Mouse (Mus musculus) gastrocnemius, postnatal 25 days (tissue): Measurements from ENCODE around the gene Bsx. TPM values are rescaled to one million over a fixed set of nuclear protein-coding genes. Genes with fewer than 3 reads are reported as not detected.

ENCODE experiments used
- DNase-seq: peaks from one replicate; pipeline ENCODE4 v3.0.0; 2022
- total RNA-seq, 2 experiments: library from RNA; stranded (reverse); gene quantifications; 1 replicate in 1 of 2; 2 replicates in 1 of 2; pipeline ENCODE4 v1.2.3; 2021

Bsx gene
- total RNA-seq, 2 experiments from 2014 or later, result not detected

DNA sequence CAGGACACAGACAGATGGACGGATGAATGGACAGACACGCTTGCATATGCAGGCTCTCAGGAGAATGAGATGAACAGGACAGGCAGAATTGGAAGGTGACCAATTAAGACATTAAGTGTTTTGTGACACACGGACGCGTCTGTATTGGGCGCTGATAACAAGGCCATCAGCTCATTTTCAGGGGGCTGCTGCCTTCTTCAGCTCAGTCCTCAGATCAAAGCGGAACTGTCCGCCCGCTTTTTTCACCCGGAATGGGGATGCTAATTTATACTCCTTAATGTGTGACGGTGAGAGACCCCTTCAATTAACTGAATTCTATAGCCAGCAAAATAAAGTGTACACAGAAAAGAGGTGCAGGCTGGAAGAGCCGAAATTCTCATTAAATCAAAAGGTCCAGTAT lies 15.5 kb downstream of the Bsx start:
- DNase-seq, result no peak

DNA sequence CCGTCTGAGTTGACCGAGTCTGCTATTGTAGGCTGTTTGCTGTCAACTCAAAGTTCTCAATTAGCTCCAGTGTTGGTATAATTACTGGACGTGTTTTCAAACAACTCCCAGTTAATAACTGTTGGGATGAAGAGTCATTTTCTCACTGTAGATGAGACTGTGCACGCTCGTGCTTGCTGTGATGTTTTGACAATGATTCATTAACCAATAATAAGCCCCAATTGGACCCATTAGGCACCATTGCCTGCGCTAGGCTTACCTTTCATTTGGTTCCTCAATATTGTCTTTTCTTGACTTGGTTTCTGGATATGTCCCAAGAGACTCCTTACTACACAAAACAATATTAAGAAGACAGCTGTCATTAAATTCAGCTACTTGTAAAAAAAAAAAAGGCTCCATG lies 18.5 kb downstream of the Bsx start:
- no peak for DNase-seq

DNA sequence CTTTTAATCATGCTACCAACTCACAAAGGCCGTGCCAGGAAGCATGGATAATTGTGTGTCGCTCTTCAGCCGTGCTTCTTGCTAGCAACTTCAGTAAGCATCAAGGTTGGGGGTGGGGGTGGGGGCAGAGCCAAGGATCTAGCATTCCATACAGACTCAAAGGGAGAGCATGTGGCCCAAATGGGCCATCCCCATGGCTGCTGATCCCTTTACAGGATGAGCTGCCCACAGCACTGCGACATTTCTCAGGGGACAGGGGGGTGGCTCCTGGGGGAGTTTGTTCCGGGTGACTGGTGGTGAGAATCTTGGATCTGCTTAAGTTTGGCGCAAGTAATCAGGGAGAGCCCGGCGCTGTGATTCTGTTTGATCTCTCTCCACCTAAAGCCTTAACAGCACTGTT lies 33.5 kb downstream of the Bsx start:
- DNase-seq, result no peak

DNA sequence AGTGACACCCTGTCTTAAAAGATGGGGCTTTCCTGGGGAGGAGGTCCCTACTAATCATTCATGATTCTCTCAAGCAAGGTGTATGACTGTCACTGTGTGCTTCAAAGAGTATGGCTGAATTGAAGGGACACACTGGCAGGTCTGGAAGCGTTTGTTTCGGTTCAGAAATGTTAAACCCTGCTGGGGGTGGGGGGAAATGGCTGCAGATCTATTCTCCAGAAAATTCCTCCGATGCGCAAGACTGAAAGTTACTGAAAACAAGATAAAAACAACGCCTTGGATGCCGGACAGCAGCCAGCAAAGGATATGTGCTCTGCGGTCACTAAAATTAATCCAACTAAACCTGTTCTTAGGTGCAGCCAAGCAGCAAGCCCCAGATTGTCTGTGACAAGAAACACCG lies 34.5 kb downstream of the Bsx start:
- DNase-seq, result no peak

DNA sequence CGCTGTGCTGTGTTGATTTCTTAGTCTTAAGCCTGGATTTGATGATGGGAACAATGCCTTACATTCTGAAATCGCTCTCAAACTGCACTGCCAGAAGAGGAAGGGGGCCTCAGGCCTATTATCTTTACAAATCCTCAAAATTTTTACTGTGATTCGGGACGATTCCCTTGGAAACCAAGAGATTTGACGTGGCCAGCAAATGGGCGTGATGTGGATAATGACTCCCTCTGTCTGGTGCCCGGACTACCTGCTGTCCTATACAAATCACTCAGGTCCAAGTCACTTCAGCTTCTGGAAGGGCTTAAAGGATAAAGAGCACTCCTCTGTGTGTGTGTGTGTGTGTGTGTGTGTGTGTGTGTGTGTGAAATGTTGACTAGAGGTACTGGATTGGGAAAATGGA lies 35.0 kb downstream of the Bsx start:
- DNase-seq, result no peak

DNA sequence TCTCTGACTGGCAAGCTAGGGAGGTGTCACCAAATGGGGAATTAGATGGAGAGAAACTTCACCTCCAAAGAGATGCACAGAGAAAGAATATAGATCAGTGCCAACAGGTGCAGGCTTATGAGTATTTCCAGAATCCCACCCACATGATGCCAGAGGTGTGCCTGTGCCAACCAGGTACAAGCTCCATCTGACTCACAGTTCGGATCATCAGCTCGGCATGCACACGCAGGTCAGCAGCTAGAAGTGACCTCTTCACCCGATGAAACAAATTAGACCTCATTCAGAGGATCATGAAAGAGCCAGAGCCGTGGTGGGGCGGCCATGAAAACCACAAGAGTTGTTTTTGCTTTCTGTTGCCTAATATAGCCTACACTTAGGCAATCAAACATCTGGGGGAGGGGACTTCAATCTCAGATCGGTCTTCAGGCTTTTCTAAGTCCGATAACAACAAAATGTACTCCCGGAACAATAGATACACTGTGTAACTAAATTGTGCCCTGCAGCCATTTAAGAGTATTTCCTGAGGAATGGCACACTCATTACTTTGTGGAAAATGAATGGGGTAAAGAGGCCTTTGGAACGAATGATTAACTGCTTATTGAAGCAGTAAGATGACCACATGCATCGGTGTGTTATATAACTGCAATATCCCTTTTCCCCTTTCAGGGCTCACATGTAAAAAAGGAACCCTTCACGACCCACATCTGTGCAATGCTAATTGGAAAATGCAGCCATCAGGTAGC lies 44.1 kb downstream of the Bsx start:
- DNase-seq, result no peak

DNA sequence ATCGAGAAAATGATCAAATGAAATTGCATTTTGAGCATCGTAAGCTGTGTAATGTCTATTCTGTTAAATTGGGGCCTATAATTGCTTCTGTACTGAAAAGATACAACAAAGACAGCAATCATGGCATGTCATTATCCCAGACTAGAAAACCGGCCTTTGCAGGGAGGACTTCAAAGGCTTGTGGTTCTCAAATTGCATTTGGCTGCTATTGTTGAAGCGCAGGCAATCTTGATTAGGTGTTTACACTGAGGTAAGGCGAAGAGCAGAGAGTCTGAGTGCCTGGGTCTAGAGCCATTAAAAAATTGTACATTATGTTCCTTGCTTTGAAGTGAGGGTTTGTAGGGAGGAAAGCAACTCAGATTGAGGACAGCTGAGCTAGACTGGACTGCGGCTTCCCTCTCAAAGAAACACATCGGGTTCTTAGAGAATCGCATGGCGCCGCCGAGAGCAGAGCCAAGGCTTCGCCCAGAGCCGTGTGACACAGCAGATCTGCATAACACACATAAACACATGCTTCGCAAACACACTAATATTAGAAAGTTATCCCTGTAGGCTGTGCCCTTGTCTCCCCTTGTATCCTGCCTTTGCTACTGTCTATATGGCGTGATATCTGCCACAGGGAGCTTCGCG lies 53.5 kb downstream of the Bsx start:
- DNase-seq, result no peak

Other genes starting within 250 kb of the Bsx start
- gene Gm21915, start 203.5 kb upstream of the Bsx start, total RNA-seq, result not detected
- gene Clmp, start 188.2 kb upstream of the Bsx start, total RNA-seq, result 1 to 10 TPM; 5.3 to 6.6 TPM
- gene Hspa8, start 73.1 kb upstream of the Bsx start, total RNA-seq, result 1,000 to 10,000 TPM; 1,183 to 1,197 TPM
- gene Jhy, start 90.0 kb downstream of the Bsx start, total RNA-seq, result not detected
- not detected for gene Crtam, start 130.5 kb downstream of the Bsx start, total RNA-seq